Mouse (Mus musculus) ES-CJ7 (cell line): ENCODE measurements around the gene Actr1a.
A peak's percentile ranks its signal among the peaks of the same experiment; 100 is the strongest.

Experiments used
- DNase-seq: peaks from one replicate; pipeline ENCODE4 v3.0.0; 2011; ENCODE audit warnings: low read depth, low spot score

Gene Actr1a

DNA sequence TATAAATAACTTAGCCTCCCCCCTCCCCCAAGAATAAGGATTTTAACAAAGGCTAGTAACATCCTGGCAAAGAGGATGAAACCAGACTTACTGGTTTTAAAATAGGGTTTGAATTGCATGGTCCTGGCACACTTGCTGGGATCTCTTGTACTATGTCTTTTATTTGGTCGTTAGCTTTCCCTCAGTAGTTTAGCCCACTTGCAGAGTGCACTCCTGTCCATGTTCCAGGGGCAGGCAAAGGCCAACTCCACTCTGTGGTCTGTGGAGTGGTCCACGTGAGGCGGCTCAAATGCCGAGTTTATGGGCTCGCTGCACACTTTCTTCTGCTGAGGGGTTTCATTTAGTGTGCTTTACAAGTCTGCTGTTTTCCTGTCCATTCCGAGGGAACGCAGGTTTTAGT lies 4.3 kb upstream of the Actr1a start:
- DNase-seq = no peak

GRCm38 (mm10) chr19:46399372-46399771 lies 3.8 kb upstream of the Actr1a start:
- no peak for DNase-seq

- no peak for DNase-seq
Measured at GRCm38 (mm10) chr19:46398401-46398800, 2.9 kb upstream of the Actr1a start.

- peak; percentile 17 for DNase-seq
Measured at GRCm38 (mm10) chr19:46397436-46398001, 2.0 kb upstream of the Actr1a start.

- DNase-seq = peak; percentile 100
Measured at GRCm38 (mm10) chr19:46396686-46397435, 1.3 kb upstream of the Actr1a start, which contains the start of gene Sufu. Gene Sufu, plus strand, starts transcription at chr19:46396896.

GRCm38 (mm10) chr19:46396109-46396508 lies 561 bp upstream of the Actr1a start:
- no peak for DNase-seq

DNA sequence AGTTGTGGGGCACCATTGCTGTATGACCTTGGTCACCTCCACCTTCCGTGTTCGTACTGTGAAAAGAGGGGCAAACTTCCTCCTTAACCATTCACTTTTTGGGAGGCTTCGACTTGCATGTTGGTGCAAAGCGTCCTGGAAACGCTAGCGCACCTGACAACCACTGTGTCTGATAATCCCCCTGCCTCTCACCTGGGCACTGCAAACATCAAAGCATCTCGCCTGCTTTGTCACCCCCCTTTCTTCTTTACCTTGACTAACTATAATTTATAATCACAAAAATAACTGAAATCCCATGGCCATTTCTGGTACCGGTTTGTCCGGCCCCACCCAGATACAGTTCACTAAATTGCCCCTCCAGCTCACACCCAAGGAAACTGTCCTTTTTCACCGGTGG lies 838 bp downstream of the Actr1a start:
- DNase-seq = no peak

DNA sequence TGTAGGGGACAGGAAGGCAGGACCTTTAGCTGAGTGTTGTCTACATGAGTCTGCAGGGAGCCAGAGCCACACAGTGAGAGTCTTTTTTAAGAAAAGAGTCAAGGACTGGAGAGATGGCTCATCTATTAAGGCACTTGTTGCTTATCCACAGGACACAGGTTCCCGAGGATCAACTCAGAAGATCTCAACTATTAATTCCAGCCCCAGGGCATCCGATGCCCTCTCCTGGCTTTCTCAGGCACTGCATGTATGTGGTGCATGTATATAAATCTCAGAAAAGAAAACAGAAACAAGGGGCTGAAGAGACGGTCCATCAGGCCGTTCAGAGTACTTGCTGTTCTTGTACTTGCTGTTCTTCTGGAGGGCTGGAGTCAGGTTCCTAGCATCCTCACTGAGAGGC lies 3.5 kb downstream of the Actr1a start:
- DNase-seq = peak; percentile 73

DNA sequence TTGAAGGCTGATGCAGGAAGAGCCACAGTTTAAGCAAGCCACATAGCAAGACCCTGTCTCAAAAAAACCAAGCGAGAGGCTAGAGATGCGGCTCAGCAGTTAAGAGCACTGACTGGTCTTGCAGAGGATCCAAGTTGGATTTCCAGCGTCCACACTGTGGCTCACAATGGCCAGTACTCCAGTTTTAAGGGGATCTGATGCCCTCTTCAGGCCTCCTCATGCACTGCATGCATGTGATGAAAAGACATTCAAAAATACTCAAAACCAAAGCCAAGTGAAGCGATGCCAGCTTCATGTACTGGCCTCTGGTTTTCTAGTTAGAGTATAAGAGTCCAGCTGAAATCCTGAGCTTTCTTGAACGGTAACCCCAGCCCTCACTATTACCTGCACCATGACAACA lies 5.7 kb downstream of the Actr1a start:
- DNase-seq = peak; percentile 53

DNA sequence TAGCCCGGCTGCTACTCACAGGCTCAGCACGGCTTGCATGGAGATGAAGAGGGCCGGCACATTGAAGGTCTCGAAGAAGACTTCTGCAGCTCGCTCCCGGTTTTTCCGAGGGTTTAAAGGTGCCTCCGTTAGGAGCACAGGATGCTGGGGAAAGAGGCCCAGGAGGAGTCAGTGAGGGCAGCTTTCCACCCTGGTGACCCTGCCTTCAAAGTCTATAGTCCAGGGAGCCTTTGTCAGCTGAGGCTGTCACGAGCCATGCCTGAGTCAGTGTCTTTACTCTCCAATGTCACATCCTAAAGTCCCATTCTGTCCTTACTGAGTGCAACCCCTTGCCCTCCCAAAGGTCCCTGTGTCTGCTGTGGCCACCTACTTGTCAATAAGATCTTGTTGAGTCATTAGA lies 13.3 kb downstream of the Actr1a start:
- no peak for DNase-seq

DNA sequence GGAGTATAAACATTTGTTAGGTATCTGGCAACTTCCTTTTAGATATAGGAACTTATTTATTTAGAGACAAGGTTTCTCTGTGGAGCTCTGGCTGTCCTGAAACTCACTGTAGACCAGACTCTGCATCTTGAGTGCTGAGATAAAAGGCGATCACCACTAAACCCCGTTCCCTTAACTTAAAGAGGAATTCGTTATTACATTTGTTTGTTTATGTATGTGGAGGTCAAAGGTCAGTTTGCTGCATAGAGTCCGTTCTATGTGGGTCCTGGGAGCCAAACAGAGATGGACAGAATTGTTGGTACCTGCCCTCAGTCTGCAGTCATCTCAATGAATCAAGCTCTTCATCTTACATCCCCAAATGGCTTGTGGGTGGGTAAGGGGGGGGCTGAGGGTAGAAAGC lies 19.7 kb downstream of the Actr1a start:
- no peak for DNase-seq

DNA sequence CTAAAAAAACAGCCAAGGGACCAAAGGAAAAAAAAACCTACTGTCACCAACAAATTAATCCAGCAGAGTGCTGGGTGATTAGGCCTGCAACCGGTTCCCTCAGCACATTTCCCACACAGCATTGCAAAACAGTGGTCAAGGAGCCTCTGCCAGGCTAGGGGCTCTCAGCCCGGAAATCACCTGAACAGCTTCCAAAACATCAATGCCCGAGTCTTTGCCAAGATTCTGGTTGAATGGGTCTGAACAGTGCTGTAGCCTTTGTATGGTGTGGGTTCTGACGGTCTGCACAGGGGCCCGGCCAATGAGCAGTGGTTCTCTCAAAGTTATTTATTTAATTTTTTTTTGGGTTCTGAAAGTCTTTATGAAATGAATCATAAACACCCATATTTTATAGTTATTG lies 20.1 kb downstream of the Actr1a start:
- no peak for DNase-seq

DNA sequence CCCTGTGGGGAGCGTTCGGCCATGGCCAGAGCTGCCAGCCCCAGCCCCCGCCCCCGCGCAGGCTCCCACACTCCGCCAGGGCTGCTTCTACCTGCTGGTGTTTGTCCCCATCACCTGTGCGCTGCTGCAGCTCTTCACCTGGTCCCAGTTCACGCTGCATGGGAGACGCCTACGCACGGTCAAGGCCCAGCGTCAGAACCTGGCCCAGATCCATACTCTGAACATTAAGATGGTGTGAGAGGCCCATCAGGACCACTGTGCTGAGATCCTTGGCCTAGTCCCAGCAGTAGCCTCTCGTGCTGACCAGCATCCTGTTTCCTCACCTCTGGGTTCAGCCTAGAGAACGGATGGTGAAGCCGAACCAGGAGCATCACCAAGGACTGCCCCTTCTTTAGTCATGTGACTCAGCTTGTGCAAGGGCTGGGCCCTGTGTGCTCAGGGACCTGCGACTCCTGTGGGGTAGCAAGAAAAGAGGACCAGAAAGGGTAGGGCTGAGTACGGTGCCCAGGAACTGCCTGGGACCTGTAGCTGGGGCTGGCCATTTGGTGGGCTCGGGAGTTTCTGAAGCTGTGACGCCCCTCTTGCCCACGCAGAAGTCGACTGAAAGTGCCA lies 21.0 kb downstream of the Actr1a start:
- DNase-seq = peak; percentile 42

- DNase-seq = peak; percentile 30
Measured at GRCm38 (mm10) chr19:46369204-46369603, 26.3 kb downstream of the Actr1a start.

- no peak for DNase-seq
Measured at GRCm38 (mm10) chr19:46367798-46368590, 27.6 kb downstream of the Actr1a start.

DNA sequence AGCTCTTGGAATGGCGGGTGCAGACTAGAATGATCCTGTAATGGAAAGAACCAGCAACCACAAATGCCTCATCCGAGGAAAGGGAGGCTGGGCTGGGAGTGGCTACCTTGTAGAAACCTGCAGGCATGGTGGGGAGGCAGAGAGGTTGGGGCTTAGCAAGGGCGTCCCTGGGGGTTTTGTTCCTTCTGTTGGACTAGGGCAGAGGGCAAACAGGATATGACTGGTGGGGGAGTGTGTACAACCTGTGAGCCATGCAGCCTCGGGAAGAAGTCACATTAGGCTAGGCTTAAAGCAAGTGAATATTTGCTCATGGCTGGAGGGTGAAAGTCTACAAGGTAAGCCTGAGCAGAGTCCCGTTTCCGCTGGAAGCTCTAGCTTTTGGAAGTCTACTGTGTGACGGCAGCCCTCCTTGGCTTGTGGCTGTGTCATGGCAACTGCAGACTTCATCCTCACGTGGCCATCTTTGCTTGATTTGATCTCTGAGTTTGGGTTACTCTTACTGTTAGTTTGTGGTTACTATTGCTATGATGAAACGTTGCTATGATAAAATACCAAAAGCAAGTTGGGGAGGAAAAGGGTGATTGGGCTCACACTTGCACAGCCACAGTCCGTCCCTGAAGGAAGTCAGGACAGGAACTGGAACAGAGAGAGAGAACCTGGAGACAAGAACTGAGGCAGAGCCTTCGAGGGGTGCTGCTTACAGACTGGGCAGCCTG lies 32.1 kb downstream of the Actr1a start:
- peak; percentile 22 for DNase-seq

GRCm38 (mm10) chr19:46362104-46362503 lies 33.4 kb downstream of the Actr1a start:
- no peak for DNase-seq

DNA sequence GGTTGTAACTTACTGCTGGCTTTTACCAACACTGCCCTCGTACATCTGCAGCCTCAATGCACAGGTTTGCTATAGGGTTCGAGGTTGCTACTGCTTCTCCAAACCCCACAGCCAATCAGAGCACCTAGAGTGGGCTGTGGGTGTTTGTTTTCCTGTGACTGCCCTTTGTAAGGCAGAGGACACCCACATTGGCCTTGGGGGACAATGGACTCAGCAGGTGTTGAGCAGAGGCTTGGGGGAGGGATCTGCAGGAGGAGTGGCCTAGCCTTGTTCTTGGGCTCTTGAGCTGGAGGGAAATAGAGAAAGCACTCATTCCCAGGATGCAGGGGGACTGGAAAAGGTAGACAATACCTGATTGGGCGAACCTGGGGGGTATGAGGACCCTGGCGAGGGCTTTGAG lies 37.2 kb downstream of the Actr1a start:
- peak; percentile 82 for DNase-seq

GRCm38 (mm10) chr19:46357344-46358280 lies 37.9 kb downstream of the Actr1a start:
- DNase-seq = peak; percentile 46

DNA sequence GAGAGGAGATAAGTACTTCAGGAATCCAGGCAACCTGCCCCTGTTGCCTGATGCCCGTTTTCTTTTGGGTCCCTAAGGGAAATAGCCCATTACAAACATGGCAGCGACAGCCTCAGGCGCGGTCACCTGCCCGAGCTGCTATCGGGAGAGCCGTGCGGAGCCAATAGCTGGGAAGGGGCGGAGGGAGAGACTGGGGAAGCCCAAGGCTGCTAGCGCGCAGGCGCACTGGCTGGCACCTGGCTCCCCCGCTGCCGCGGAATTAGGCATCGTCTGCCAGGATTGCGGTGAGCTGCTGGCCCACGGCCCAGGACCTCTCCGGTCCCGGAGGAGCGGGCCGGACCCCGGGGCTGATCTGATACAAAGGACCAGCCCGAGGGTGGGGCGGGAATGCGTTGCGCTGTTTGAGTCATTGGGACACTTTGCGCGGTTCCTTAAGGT lies 38.8 kb downstream of the Actr1a start:
- DNase-seq = peak; percentile 95
